Comparison of ENCODE assay signal across 11 mouse cellular contexts in genomic region chr9:56497181-56497864, GRCm38 (mm10).
DNase-seq lines count a peak whose midpoint lies in the region; ATAC-seq and TF ChIP-seq lines count a peak whose summit lies in the region.
"Had no signal": no experiment of that assay in that cellular context is flagged by ENCODE, and none has a peak within 500 bp of the region (broad histone marks: within the 10 kb centered on the region; RNA-seq: fewer than 3 reads in every experiment).

No protein-coding gene starts in this region.

- peak; percentile 62 for DNase-seq in gastrocnemius, adult 2 months
- no peak for DNase-seq in gastrocnemius, postnatal 10 days
- DNase-seq in ZHBTc4 (ENCODE audit: low read depth, low spot score): peak; percentile 57
- DNase-seq in lung, postnatal 10 days: peak; percentile 61
- DNase-seq in spleen, postnatal 10 days (ENCODE audit: low spot score in 2 of 2): no peak

- 35% methylated on average over 5 of the region's 5 CpGs for WGBS in heart, embryonic 15.5 days
- 81% methylated on average over 5 of the region's 5 CpGs for WGBS in neural tube, embryonic 15.5 days

- H3K27ac ChIP-seq in gastrocnemius, adult 2 months: peak overlapping the region; percentile 73
- H3K27ac ChIP-seq in heart, embryonic 15.5 days: peak overlapping the region; percentile 89
- H3K27ac ChIP-seq in neural tube, embryonic 15.5 days (replicated peaks): no peak overlapping the region

- intact Hi-C loops in gastrocnemius, adult 2 months (cut with DNase I): loop anchor here (2.0 kb wide), 1 partner anchor 27 kb away; no protein-coding TSS in a partner anchor

- peaks cover 15% of the 10 kb centered on the region; the same call in 1 of the 2 replicates for H3K36me3 ChIP-seq in heart, embryonic 15.5 days
- H3K36me3 ChIP-seq in neural tube, embryonic 15.5 days: peaks cover 13% of the 10 kb centered on the region

- H3K4me1 ChIP-seq in heart, embryonic 15.5 days (replicated peaks): peaks cover 66% of the 10 kb centered on the region
- peaks cover 21% of the 10 kb centered on the region for H3K4me1 ChIP-seq in neural tube, embryonic 15.5 days

- no peak for TF ChIP-seq CTCF in gastrocnemius, adult 2 months (IDR thresholded peaks at IDR 0.05)

- H3K27me3 ChIP-seq in heart, embryonic 15.5 days: no peaks in the 10 kb centered on the region
- H3K27me3 ChIP-seq in neural tube, embryonic 15.5 days (replicated peaks): no peaks in the 10 kb centered on the region
- H3K27me3 ChIP-seq: Patski; stomach, embryonic 15.5 days had no signal

- no peak overlapping the region for H3K4me2 ChIP-seq in heart, embryonic 15.5 days
- no peak overlapping the region for H3K4me2 ChIP-seq in neural tube, embryonic 15.5 days
- H3K4me2 ChIP-seq: stomach, embryonic 15.5 days had no signal

- H3K9ac ChIP-seq in heart, embryonic 15.5 days: no peak overlapping the region
- H3K9ac ChIP-seq in neural tube, embryonic 15.5 days (replicated peaks): no peak overlapping the region
- H3K9ac ChIP-seq: stomach, embryonic 15.5 days had no signal

- H3K4me3 ChIP-seq in gastrocnemius, adult 2 months: no peak overlapping the region
- H3K4me3 ChIP-seq in heart, embryonic 15.5 days: no peak overlapping the region
- H3K4me3 ChIP-seq in neural tube, embryonic 15.5 days (replicated peaks): no peak overlapping the region
- H3K4me3 ChIP-seq: megakaryocyte, embryonic 14.5 days; stomach, embryonic 15.5 days had no signal

- no peaks in the 10 kb centered on the region for H3K9me3 ChIP-seq in heart, embryonic 15.5 days (replicated peaks)
- H3K9me3 ChIP-seq in neural tube, embryonic 15.5 days (replicated peaks): no peaks in the 10 kb centered on the region
- H3K9me3 ChIP-seq: megakaryocyte, embryonic 14.5 days; stomach, embryonic 15.5 days had no signal

- peak; percentile 33; the same call in 1 of the 2 replicates for ATAC-seq in heart, embryonic 15.5 days (replicated peaks; ENCODE audit: insufficient number of reproducible peaks, insufficient read depth, low FRiP score, low read depth)
- no peak for ATAC-seq in megakaryocyte progenitor cell, adult 5-6 weeks (replicated peaks; ENCODE audit: poor library complexity)
- no peak for ATAC-seq in neural tube, embryonic 15.5 days (ENCODE audit: low FRiP score)
- ATAC-seq: Patski had no signal

Comparison
In these comparisons a context has a peak if more than half of its experiments do, and no peak if none do; other contexts are left out.
1. DNase-seq: peak in gastrocnemius, adult 2 months (single experiment), ZHBTc4 (single experiment) and lung, postnatal 10 days (single experiment); none in gastrocnemius, postnatal 10 days (single experiment) and spleen, postnatal 10 days (0 of 2).